Comparison of ENCODE assay signal across 29 mouse cellular contexts in the genomic region with DNA sequence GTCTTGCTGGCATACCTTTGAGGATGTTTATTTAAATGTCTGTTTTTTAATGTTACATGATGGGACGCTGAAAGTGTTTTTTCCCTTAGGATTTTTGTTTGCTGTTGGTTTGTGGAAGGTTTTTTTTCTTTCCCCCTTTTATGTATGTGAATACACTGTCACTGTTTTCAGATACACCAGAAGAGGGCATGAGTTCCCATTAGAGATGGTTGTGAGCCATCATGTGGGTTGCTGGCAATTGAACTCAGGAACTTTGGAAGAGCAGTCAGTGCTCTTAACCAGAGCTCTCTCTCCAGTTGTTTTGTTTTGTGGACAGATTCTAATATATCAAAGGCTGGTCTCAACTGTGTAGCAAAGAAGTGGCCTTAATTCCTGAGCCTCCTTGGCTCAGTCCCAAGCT. TPM values are rescaled to one million over a fixed set of nuclear protein-coding genes. Genes with fewer than 3 reads are reported as not detected.
DNase-seq lines count a peak whose midpoint lies in the region; ATAC-seq and TF ChIP-seq lines count a peak whose summit lies in the region.
"Had no signal": no experiment of that assay in that cellular context is flagged by ENCODE, and none has a peak within 500 bp of the region (broad histone marks: within the 10 kb centered on the region; RNA-seq: fewer than 3 reads in every experiment).

No protein-coding gene starts in this region.

- H3K4me2 ChIP-seq in kidney, embryonic 15.5 days: no peak overlapping the region
- no peak overlapping the region for H3K4me2 ChIP-seq in midbrain, postnatal 0 days (ENCODE audit: low read depth, low read length, poor library complexity, severe bottlenecking)
- H3K4me2 ChIP-seq in midbrain, embryonic 14.5 days (ENCODE audit: low read length): no peak overlapping the region
- H3K4me2 ChIP-seq: embryonic facial prominence, embryonic 15.5 days; forebrain, embryonic 12.5 days; heart, embryonic 11.5 days; hindbrain, embryonic 13.5 days; limb, embryonic 13.5 days; liver, embryonic 12.5 days; neural tube, embryonic 12.5 days had no signal

- no peak overlapping the region for H3K4me3 ChIP-seq in kidney, embryonic 15.5 days (replicated peaks)
- H3K4me3 ChIP-seq in midbrain, postnatal 0 days (ENCODE audit: low read depth, low read length): no peak overlapping the region
- H3K4me3 ChIP-seq in midbrain, embryonic 14.5 days (replicated peaks; ENCODE audit: low read depth, low read length): no peak overlapping the region
- H3K4me3 ChIP-seq in G1E (ENCODE audit: low read depth, low read length): peak overlapping the region; percentile 13; the same call in 1 of the 2 replicates
- H3K4me3 ChIP-seq: embryonic facial prominence, embryonic 10.5 days; embryonic facial prominence, embryonic 15.5 days; forebrain, embryonic 12.5 days; hindbrain, embryonic 13.5 days; limb, embryonic 13.5 days; liver, embryonic 12.5 days; midbrain, embryonic 10.5 days; myocyte; neural tube, embryonic 12.5 days had no signal

- H3K27ac ChIP-seq in kidney, embryonic 15.5 days: peak overlapping the region; percentile 13; the same call in 1 of the 2 replicates
- H3K27ac ChIP-seq in midbrain, postnatal 0 days (ENCODE audit: low read depth, low read length): no peak overlapping the region
- no peak overlapping the region for H3K27ac ChIP-seq in midbrain, embryonic 14.5 days (replicated peaks; ENCODE audit: low read depth, low read length)
- H3K27ac ChIP-seq: embryonic facial prominence, embryonic 10.5 days; embryonic facial prominence, embryonic 15.5 days; forebrain, embryonic 12.5 days; hindbrain, embryonic 13.5 days; limb, embryonic 13.5 days; liver, embryonic 12.5 days; midbrain, embryonic 10.5 days; neural tube, embryonic 12.5 days had no signal

- H3K9ac ChIP-seq in kidney, embryonic 15.5 days: no peak overlapping the region
- H3K9ac ChIP-seq in midbrain, postnatal 0 days (replicated peaks; ENCODE audit: low read length, poor library complexity, severe bottlenecking): no peak overlapping the region
- no peak overlapping the region for H3K9ac ChIP-seq in midbrain, embryonic 14.5 days (replicated peaks; ENCODE audit: low read length)
- H3K9ac ChIP-seq: embryonic facial prominence, embryonic 15.5 days; forebrain, embryonic 12.5 days; forebrain, postnatal 0 days; hindbrain, embryonic 13.5 days; limb, embryonic 13.5 days; liver, embryonic 12.5 days; liver, postnatal 0 days; neural tube, embryonic 12.5 days had no signal

- no peak for DNase-seq in kidney, adult 18-20 months
- no peak for DNase-seq in midbrain, postnatal 0 days (ENCODE audit: low spot score)
- DNase-seq in midbrain, embryonic 14.5 days: no peak
- no peak for DNase-seq in G1E (ENCODE audit: low spot score)
- DNase-seq: adrenal gland, adult 8-10 months; cerebellum, adult 2 months; cerebellum, postnatal 14 days; forebrain, postnatal 0 days; gastrocnemius, postnatal 14 days; heart, postnatal 4 days; kidney, adult 8-10 months; kidney, postnatal 25 days; liver, postnatal 0 days; lung, postnatal 10 days; thymus, postnatal 4 days had no signal

- WGBS in kidney, embryonic 15.5 days: 82% methylated on average over 1 of the region's 1 CpGs
- 96% methylated on average over 1 of the region's 1 CpGs for WGBS in midbrain, postnatal 0 days
- WGBS in midbrain, embryonic 14.5 days: 90% methylated on average over 1 of the region's 1 CpGs

- peaks cover 11% of the 10 kb centered on the region; the same call in 1 of the 2 replicates for H3K4me1 ChIP-seq in kidney, embryonic 15.5 days
- no peaks in the 10 kb centered on the region for H3K4me1 ChIP-seq in midbrain, postnatal 0 days (ENCODE audit: insufficient read depth, low read length)
- H3K4me1 ChIP-seq in midbrain, embryonic 14.5 days (ENCODE audit: control insufficient read depth, insufficient read depth, low read length): no peaks in the 10 kb centered on the region
- H3K4me1 ChIP-seq in G1E (ENCODE audit: insufficient read depth, low read depth, low read length): peaks cover 88% of the 10 kb centered on the region
- H3K4me1 ChIP-seq: forebrain, embryonic 12.5 days; hindbrain, embryonic 13.5 days; midbrain, embryonic 10.5 days; neural tube, embryonic 12.5 days had no signal

- H3K27me3 ChIP-seq in kidney, embryonic 15.5 days: no peaks in the 10 kb centered on the region
- H3K27me3 ChIP-seq in midbrain, postnatal 0 days (ENCODE audit: insufficient read depth, low read length): no peaks in the 10 kb centered on the region
- H3K27me3 ChIP-seq in midbrain, embryonic 14.5 days (ENCODE audit: control insufficient read depth, insufficient read depth, low read length): no peaks in the 10 kb centered on the region
- no peaks in the 10 kb centered on the region for H3K27me3 ChIP-seq in G1E (ENCODE audit: insufficient read depth, low read length)
- H3K27me3 ChIP-seq: embryonic facial prominence, embryonic 15.5 days; forebrain, embryonic 12.5 days; hindbrain, embryonic 13.5 days; limb, embryonic 13.5 days; liver, embryonic 12.5 days; neural tube, embryonic 12.5 days had no signal

- peaks cover 100% of the 10 kb centered on the region for H3K36me3 ChIP-seq in kidney, embryonic 15.5 days
- H3K36me3 ChIP-seq in midbrain, postnatal 0 days (ENCODE audit: insufficient read depth, low read length): peaks cover 54% of the 10 kb centered on the region
- peaks cover 94% of the 10 kb centered on the region for H3K36me3 ChIP-seq in midbrain, embryonic 14.5 days (ENCODE audit: control insufficient read depth, insufficient read depth, low read length)
- peaks cover 99% of the 10 kb centered on the region for H3K36me3 ChIP-seq in G1E (replicated peaks)

- peak; percentile 26; the same call in 1 of the 2 replicates for TF ChIP-seq CTCF in midbrain, postnatal 0 days (IDR thresholded peaks at IDR 0.05)
- TF ChIP-seq CTCF in G1E (IDR thresholded peaks at IDR 0.05; ENCODE audit: low read depth, low read length): no peak

- no peaks in the 10 kb centered on the region for H3K9me3 ChIP-seq in kidney, embryonic 15.5 days (replicated peaks)
- no peaks in the 10 kb centered on the region for H3K9me3 ChIP-seq in midbrain, postnatal 0 days (ENCODE audit: low read length)
- no peaks in the 10 kb centered on the region for H3K9me3 ChIP-seq in midbrain, embryonic 14.5 days (ENCODE audit: control insufficient read depth, low read length)
- no peaks in the 10 kb centered on the region for H3K9me3 ChIP-seq in G1E (replicated peaks)
- H3K9me3 ChIP-seq: embryonic facial prominence, embryonic 10.5 days; embryonic facial prominence, embryonic 15.5 days; forebrain, embryonic 12.5 days; hindbrain, embryonic 13.5 days; limb, embryonic 13.5 days; liver, embryonic 12.5 days; midbrain, embryonic 10.5 days; neural tube, embryonic 12.5 days had no signal

- no peak for ATAC-seq in kidney, embryonic 15.5 days (replicated peaks; ENCODE audit: low FRiP score)
- no peak for ATAC-seq in midbrain, postnatal 0 days (ENCODE audit: low FRiP score)
- no peak for ATAC-seq in midbrain, embryonic 14.5 days (ENCODE audit: low FRiP score, low TSS enrichment)
- no peak for ATAC-seq in G1E (ENCODE audit: extremely low read depth, insufficient number of reproducible peaks, low FRiP score, poor library complexity, severe bottlenecking)
- no peak for ATAC-seq in CD4-positive, CD25-positive, alpha-beta regulatory T cell, adult 4 months
- ATAC-seq: forebrain, postnatal 0 days; inflammation-experienced regulatory T-cells, adult 6 months; liver, embryonic 12.5 days; liver, postnatal 0 days; midbrain, embryonic 16.5 days had no signal

RNA-seq across cellular contexts. Expression of gene Eef1g, which starts 7.8 kb away (rescaled TPM):
- polyA plus RNA-seq in kidney, embryonic 15.5 days (2015; fragmentation: Nextera tagmentation; extraction: Ambion mirVana): 467 and 476 TPM in 2 replicates
- 496 and 583 TPM in 2 replicates for total RNA-seq in midbrain, postnatal 0 days (2014; rRNA removed)
- polyA plus RNA-seq in midbrain, postnatal 0 days (2015; fragmentation: Nextera tagmentation; extraction: Ambion mirVana): 258 and 265 TPM in 2 replicates
- polyA plus RNA-seq in midbrain, embryonic 14.5 days (2014; fragmentation: Nextera tagmentation; extraction: Ambion mirVana): 308 and 311 TPM in 2 replicates
- 955 and 998 TPM in 2 replicates for total RNA-seq in G1E (2014; fragmentation: Nextera tagmentation)
- 647 and 686 TPM in 2 replicates for total RNA-seq in G1E (2017)
- polyA plus RNA-seq in G1E (2012): 112 and 237 TPM in 2 replicates
- 100 to 1,000 TPM; 667 to 787 TPM for polyA plus RNA-seq in CD4-positive, CD25-positive, alpha-beta regulatory T cell, adult 4 months (2017; shearing (Covaris generic))

RNA-seq across cellular contexts. Expression of gene Ahnak, which starts 14.4 kb away (rescaled TPM):
- polyA plus RNA-seq in kidney, embryonic 15.5 days (2015; fragmentation: Nextera tagmentation; extraction: Ambion mirVana): 17.3 and 18.2 TPM in 2 replicates
- 13.0 and 19.2 TPM in 2 replicates for total RNA-seq in midbrain, postnatal 0 days (2014; rRNA removed)
- 4.4 and 5.7 TPM in 2 replicates for polyA plus RNA-seq in midbrain, postnatal 0 days (2015; fragmentation: Nextera tagmentation; extraction: Ambion mirVana)
- 1.2 and 4.2 TPM in 2 replicates for polyA plus RNA-seq in midbrain, embryonic 14.5 days (2014; fragmentation: Nextera tagmentation; extraction: Ambion mirVana)
- total RNA-seq in G1E (2014; fragmentation: Nextera tagmentation): 22.4 and 27.8 TPM in 2 replicates
- 100 and 124 TPM in 2 replicates for total RNA-seq in G1E (2017)
- polyA plus RNA-seq in G1E (2012): 5.9 and 10.4 TPM in 2 replicates
- polyA plus RNA-seq in CD4-positive, CD25-positive, alpha-beta regulatory T cell, adult 4 months (2017; shearing (Covaris generic)): 10 to 100 TPM; 45.2 to 48.9 TPM

RNA-seq across cellular contexts. Expression of gene Tut1, which starts 21.0 kb away (rescaled TPM):
- polyA plus RNA-seq in kidney, embryonic 15.5 days (2015; fragmentation: Nextera tagmentation; extraction: Ambion mirVana): 32.9 and 33.5 TPM in 2 replicates
- total RNA-seq in midbrain, postnatal 0 days (2014; rRNA removed): 18.1 and 19.0 TPM in 2 replicates
- 15.1 and 18.4 TPM in 2 replicates for polyA plus RNA-seq in midbrain, postnatal 0 days (2015; fragmentation: Nextera tagmentation; extraction: Ambion mirVana)
- polyA plus RNA-seq in midbrain, embryonic 14.5 days (2014; fragmentation: Nextera tagmentation; extraction: Ambion mirVana): 20.0 and 25.0 TPM in 2 replicates
- total RNA-seq in G1E (2014; fragmentation: Nextera tagmentation) (17.8 and 25.6 TPM in 2 replicates), G1E (2017) (32.3 and 37.3 TPM in 2 replicates)
- polyA plus RNA-seq in G1E (2012): 60.9 and 74.1 TPM in 2 replicates
- 10 to 100 TPM; 30.3 to 67.9 TPM for polyA plus RNA-seq in CD4-positive, CD25-positive, alpha-beta regulatory T cell, adult 4 months (2017; shearing (Covaris generic))

RNA-seq across cellular contexts. Expression of gene Mta2, which starts 33.0 kb away (rescaled TPM):
- polyA plus RNA-seq in kidney, embryonic 15.5 days (2015; fragmentation: Nextera tagmentation; extraction: Ambion mirVana): 166 and 168 TPM in 2 replicates
- 64.3 and 65.6 TPM in 2 replicates for total RNA-seq in midbrain, postnatal 0 days (2014; rRNA removed)
- 73.6 and 77.9 TPM in 2 replicates for polyA plus RNA-seq in midbrain, postnatal 0 days (2015; fragmentation: Nextera tagmentation; extraction: Ambion mirVana)
- 38.0 and 62.2 TPM in 2 replicates for polyA plus RNA-seq in midbrain, embryonic 14.5 days (2014; fragmentation: Nextera tagmentation; extraction: Ambion mirVana)
- total RNA-seq in G1E (2014; fragmentation: Nextera tagmentation): 183 and 186 TPM in 2 replicates
- 166 and 177 TPM in 2 replicates for total RNA-seq in G1E (2017)
- 67.7 and 76.9 TPM in 2 replicates for polyA plus RNA-seq in G1E (2012)
- polyA plus RNA-seq in CD4-positive, CD25-positive, alpha-beta regulatory T cell, adult 4 months (2017; shearing (Covaris generic)): 100 to 1,000 TPM in 1 of 2 experiments, 10 to 100 TPM in 1; 81.7 to 126 TPM

RNA-seq across cellular contexts. Expression of gene Eml3, which starts 45.3 kb away (rescaled TPM):
- polyA plus RNA-seq in kidney, embryonic 15.5 days (2015; fragmentation: Nextera tagmentation; extraction: Ambion mirVana): 28.7 and 33.5 TPM in 2 replicates
- 6.3 and 9.3 TPM in 2 replicates for total RNA-seq in midbrain, postnatal 0 days (2014; rRNA removed)
- 8.7 and 9.0 TPM in 2 replicates for polyA plus RNA-seq in midbrain, postnatal 0 days (2015; fragmentation: Nextera tagmentation; extraction: Ambion mirVana)
- 4.3 and 5.5 TPM in 2 replicates for polyA plus RNA-seq in midbrain, embryonic 14.5 days (2014; fragmentation: Nextera tagmentation; extraction: Ambion mirVana)
- total RNA-seq in G1E (2014; fragmentation: Nextera tagmentation) (24.7 and 26.3 TPM in 2 replicates), G1E (2017) (40.1 and 42.5 TPM in 2 replicates)
- 111 and 114 TPM in 2 replicates for polyA plus RNA-seq in G1E (2012)
- polyA plus RNA-seq in CD4-positive, CD25-positive, alpha-beta regulatory T cell, adult 4 months (2017; shearing (Covaris generic)): 10 to 100 TPM; 18.7 to 24.9 TPM
